Mouse (Mus musculus) midbrain, embryonic 14.5 days (tissue): Measurements from ENCODE around the gene Srgap1. TPM values are rescaled to one million over a fixed set of nuclear protein-coding genes. Genes with fewer than 3 reads are reported as not detected.

Experiments used
- ATAC-seq: fragments of 200-750 bp; cut with Nextera tagmentation; 2 replicates; pipeline ENCODE4 v1.8.0; 2017; ENCODE audit warnings: moderate number of reproducible peaks, moderate library complexity; ENCODE audit not compliant: low FRiP score, low TSS enrichment
- DNase-seq: peaks from one replicate; pipeline ENCODE4 v3.0.0-alpha.2; 2015
- H3K27ac ChIP-seq: fragments of 300-500 bp; sonication (generic); replicated peaks from 2 replicates; pipeline ENCODE4 v1.5.1; 2014; ENCODE audit warnings: mild to moderate bottlenecking, low read depth, low read length, moderate library complexity
- H3K27me3 ChIP-seq: fragments of 300-500 bp; sonication (generic); 2 replicates; pipeline ENCODE4 v1.6.1; 2014; ENCODE audit warnings: low read length, control low read depth, mixed read lengths; ENCODE audit not compliant: control insufficient read depth, insufficient read depth
- H3K36me3 ChIP-seq: fragments of 300-500 bp; sonication (generic); 2 replicates; pipeline ENCODE4 v1.6.1; 2014; ENCODE audit warnings: low read length, control low read depth; ENCODE audit not compliant: control insufficient read depth, insufficient read depth
- H3K4me1 ChIP-seq: fragments of 300-500 bp; sonication (generic); 2 replicates; pipeline ENCODE4 v1.6.1; 2014; ENCODE audit warnings: mild to moderate bottlenecking, antibody characterized with exemption, low read length, control low read depth; ENCODE audit not compliant: control insufficient read depth, insufficient read depth
- H3K4me2 ChIP-seq: fragments of 300-500 bp; sonication (generic); 2 replicates; pipeline ENCODE4 v1.6.1; 2014; ENCODE audit warnings: mild to moderate bottlenecking, low read length, moderate library complexity
- H3K4me3 ChIP-seq: fragments of 300-500 bp; sonication (generic); replicated peaks from 2 replicates; pipeline ENCODE4 v1.5.1; 2014; ENCODE audit warnings: low read depth, low read length
- H3K9ac ChIP-seq: fragments of 300-500 bp; sonication (generic); replicated peaks from 2 replicates; pipeline ENCODE4 v1.6.1; 2014; ENCODE audit warnings: mild to moderate bottlenecking, low read length, moderate library complexity
- H3K9me3 ChIP-seq: fragments of 300-500 bp; sonication (generic); 2 replicates; pipeline ENCODE4 v1.6.1; 2016; ENCODE audit warnings: low read length, control low read depth, mixed read lengths; ENCODE audit not compliant: control insufficient read depth
- WGBS: fragments of 180-500 bp; shearing (Covaris S2); extraction: QIAGEN DNeasy Blood & Tissue Kit; methylation state at CpG from one replicate; pipeline ENCODE4 v1.1.7; 2014; 5-methylcytosine and 5-hydroxymethylcytosine counted together
- polyA plus RNA-seq: library from polyadenylated mRNA; unstranded; fragments of >200 nt; fragmentation: Nextera tagmentation; extraction: Ambion mirVana; gene quantifications from 2 replicates; pipeline ENCODE4 v1.2.1, GENCODE M21; 2014

Gene Srgap1
- polyA plus RNA-seq, 1 experiment from 2014 or later: 40.8 TPM

GRCm38 (mm10) chr10:121858086-121858485, 189.0 kb downstream of the Srgap1 start:
- Histone ChIP-seq H3K9ac (no peak overlapping the region), H3K4me2 (no peak overlapping the region), H3K4me1 (peaks cover 14% of the 10 kb centered on the region), H3K27me3 (no peaks in the 10 kb centered on the region), H3K36me3 (peaks cover 19% of the 10 kb centered on the region), H3K27ac (no peak overlapping the region), H3K4me3 (no peak overlapping the region), H3K9me3 (no peaks in the 10 kb centered on the region)
- ATAC-seq (no peak), DNase-seq (no peak)
- WGBS: 81% methylated on average over 1 of the region's 1 CpGs

DNA sequence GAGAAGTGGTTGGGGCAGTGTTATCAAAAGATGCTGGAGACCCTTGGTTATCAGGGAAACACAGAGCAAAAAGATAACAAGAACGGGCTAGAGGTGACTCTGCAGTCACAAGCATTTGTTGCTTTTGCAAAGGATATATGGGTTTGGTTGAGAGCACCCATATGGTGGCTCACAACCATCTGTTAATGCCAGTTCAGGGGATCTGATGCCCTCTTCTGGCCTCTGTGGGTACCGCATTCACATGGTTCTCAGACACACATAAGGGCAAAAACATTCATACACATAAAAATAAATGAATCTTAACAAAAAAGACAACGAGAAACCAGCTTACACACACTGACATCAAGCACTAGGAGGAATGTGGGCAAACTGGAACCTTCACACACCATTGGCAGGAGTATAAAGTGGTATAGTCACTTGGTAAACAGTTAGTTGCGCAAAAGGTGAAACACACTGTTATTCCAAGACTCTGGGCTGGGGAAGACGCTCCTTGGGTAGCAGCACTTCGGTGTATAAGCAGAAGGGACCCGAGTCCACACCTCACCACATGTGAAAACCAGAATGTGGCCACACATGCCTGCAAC, 191.2 kb downstream of the Srgap1 start:
- ATAC-seq (no peak), DNase-seq (no peak)
- H3K36me3 ChIP-seq: peaks cover 28% of the 10 kb centered on the region
- 86% methylated on average over 7 of the region's 7 CpGs for WGBS
- H3K4me2 ChIP-seq: no peak overlapping the region
- H3K9ac ChIP-seq: no peak overlapping the region
- no peak overlapping the region for H3K27ac ChIP-seq
- H3K27me3 ChIP-seq: no peaks in the 10 kb centered on the region
- no peaks in the 10 kb centered on the region for H3K9me3 ChIP-seq
- H3K4me1 ChIP-seq: peaks cover 10% of the 10 kb centered on the region
- no peak overlapping the region for H3K4me3 ChIP-seq

GRCm38 (mm10) chr10:121853385-121853808, 193.7 kb downstream of the Srgap1 start:
- H3K4me2 ChIP-seq: no peak overlapping the region
- no peaks in the 10 kb centered on the region for H3K9me3 ChIP-seq
- DNase-seq (no peak), ATAC-seq (no peak)
- H3K9ac ChIP-seq: no peak overlapping the region
- H3K4me1 ChIP-seq: no peaks in the 10 kb centered on the region
- no peaks in the 10 kb centered on the region for H3K27me3 ChIP-seq
- H3K36me3 ChIP-seq: peaks cover 43% of the 10 kb centered on the region
- no peak overlapping the region for H3K27ac ChIP-seq
- 51% methylated on average over 14 of the region's 14 CpGs for WGBS
- H3K4me3 ChIP-seq: no peak overlapping the region

DNA sequence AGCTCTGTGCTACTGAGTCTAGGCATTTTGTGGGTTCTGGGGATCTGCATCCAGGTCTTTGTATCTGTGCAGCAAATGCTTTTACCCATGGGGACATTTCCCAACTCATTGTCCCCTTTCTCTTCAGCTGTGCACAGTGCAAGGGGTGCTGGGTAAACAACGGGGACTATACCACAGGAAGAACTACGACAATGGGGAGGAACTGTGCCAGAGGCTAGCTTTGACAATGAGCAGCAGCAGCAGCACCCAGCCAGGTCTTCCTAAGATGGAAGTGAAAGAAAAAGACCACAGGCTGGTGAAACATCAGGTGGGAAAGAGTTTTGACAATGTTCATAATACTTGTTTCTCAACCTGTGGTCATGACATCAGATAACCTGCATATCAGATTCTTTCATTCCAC, 197.6 kb downstream of the Srgap1 start:
- Histone ChIP-seq H3K4me1 (no peaks in the 10 kb centered on the region), H3K9me3 (no peaks in the 10 kb centered on the region), H3K27ac (no peak overlapping the region), H3K27me3 (no peaks in the 10 kb centered on the region), H3K36me3 (peaks cover 43% of the 10 kb centered on the region), H3K4me2 (no peak overlapping the region), H3K9ac (no peak overlapping the region), H3K4me3 (no peak overlapping the region)
- WGBS: 83% methylated on average over 2 of the region's 2 CpGs
- DNase-seq (no peak), ATAC-seq (no peak)

DNA sequence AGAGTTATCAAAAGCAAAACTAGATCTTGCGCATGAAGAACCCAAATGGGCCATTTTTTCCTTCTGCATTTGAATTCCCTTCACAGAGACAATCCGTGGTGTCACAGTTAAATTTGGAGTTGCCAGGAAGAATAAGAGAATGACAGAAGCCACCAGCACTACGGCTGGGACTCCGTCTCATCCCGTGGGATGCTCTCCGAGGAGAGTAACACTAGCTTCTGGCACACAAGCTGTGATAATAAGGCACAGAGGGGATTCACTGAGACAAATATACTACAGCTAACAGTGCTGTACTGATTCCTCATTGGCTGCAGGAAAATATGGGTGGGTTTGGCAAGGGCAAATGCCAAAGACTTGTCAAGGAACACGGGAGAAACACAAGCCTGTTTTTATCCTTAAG, 201.4 kb downstream of the Srgap1 start:
- 76% methylated on average over 7 of the region's 7 CpGs for WGBS
- Histone ChIP-seq H3K4me2 (no peak overlapping the region), H3K9me3 (no peaks in the 10 kb centered on the region), H3K27ac (no peak overlapping the region), H3K36me3 (peaks cover 26% of the 10 kb centered on the region), H3K9ac (no peak overlapping the region), H3K4me3 (no peak overlapping the region), H3K27me3 (no peaks in the 10 kb centered on the region), H3K4me1 (no peaks in the 10 kb centered on the region)
- no peak for ATAC-seq
- no peak for DNase-seq

DNA sequence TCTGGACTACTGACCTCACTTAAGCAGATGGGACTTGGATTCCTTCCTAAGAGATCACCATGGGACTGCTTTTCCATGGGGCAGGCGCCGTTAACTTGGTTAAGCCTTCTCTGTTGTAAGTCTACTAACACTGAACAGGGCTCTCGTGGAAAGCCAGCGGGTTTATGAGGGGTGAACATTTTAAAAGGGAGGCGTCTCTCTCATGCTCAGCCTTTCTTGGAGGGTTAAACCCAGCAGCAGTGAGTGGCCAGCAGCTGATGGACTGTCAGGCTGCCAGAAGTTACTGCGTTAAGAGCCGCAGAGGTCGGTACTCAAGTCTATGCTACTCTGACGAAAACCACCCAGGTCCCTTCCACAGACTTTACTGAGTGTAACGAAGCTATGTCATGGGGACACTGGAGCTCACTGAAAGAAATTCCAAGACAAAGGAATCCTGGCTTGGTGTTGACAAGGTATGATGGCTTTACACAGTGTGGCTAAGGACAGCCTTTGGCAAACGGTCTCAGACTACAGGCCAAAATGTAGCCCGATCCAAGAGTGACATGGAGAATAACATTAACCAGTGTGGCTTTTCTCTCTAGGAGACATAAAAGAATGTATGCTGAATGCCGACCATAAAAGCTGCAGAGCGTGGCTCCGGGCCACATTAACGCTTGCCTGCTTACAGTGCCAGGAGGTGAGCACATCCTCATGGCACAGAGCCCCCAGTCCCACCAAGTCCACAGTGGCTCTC, 209.8 kb downstream of the Srgap1 start:
- no peak overlapping the region for H3K9ac ChIP-seq

GRCm38 (mm10) chr10:121836507-121837165, 210.5 kb downstream of the Srgap1 start:
- Histone ChIP-seq H3K9ac (no peak overlapping the region), H3K4me3 (no peak overlapping the region), H3K4me2 (no peak overlapping the region), H3K36me3 (peaks cover 36% of the 10 kb centered on the region), H3K9me3 (no peaks in the 10 kb centered on the region), H3K4me1 (no peaks in the 10 kb centered on the region), H3K27me3 (no peaks in the 10 kb centered on the region), H3K27ac (peak overlapping the region; percentile 67)
- ATAC-seq (no peak), DNase-seq (peak; percentile 72)
- WGBS: 71% methylated on average over 18 of the region's 18 CpGs

More for the DNA sequence above, 209.8 kb downstream of the Srgap1 start:
- H3K4me2 ChIP-seq: no peak overlapping the region
- peak overlapping the region; percentile 67 for H3K27ac ChIP-seq
- DNase-seq (peak; percentile 55), ATAC-seq (peak; percentile 43; the same call in 1 of the 2 replicates)
- WGBS: 76% methylated on average over 16 of the region's 16 CpGs
- H3K4me3 ChIP-seq: no peak overlapping the region
- no peaks in the 10 kb centered on the region for H3K9me3 ChIP-seq
- no peaks in the 10 kb centered on the region for H3K4me1 ChIP-seq
- no peaks in the 10 kb centered on the region for H3K27me3 ChIP-seq
- peaks cover 35% of the 10 kb centered on the region for H3K36me3 ChIP-seq

DNA sequence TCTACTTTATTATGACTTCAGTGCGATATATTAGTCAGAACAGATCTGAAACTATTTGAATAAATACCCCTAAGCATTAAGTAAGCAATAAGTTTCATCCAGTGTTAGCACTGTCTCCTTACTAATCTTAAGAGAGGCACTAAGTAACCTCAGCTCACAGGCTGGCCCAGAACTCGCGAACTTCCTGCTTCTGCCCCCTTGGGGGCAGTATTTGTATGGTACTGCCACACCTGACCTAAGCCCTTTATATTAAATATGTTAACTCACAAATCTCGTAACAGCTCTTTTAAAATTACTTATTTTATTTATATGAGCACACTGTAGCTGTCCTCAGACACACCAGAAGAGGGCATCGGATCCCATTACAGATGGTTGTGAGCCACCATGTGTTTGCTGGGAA, 213.7 kb downstream of the Srgap1 start:
- Histone ChIP-seq H3K4me2 (no peak overlapping the region), H3K27ac (no peak overlapping the region), H3K27me3 (no peaks in the 10 kb centered on the region), H3K9ac (no peak overlapping the region), H3K4me3 (no peak overlapping the region), H3K36me3 (peaks cover 25% of the 10 kb centered on the region), H3K9me3 (no peaks in the 10 kb centered on the region), H3K4me1 (peaks cover 23% of the 10 kb centered on the region; the same call in 1 of the 2 replicates)
- ATAC-seq: no peak
- WGBS: 91% methylated on average over 5 of the region's 5 CpGs
- no peak for DNase-seq
